Mouse (Mus musculus) kidney, adult 2 months (tissue): Measurements from ENCODE around the gene Slamf9.

Source experiments
- CTCF ChIP-seq: fragments of 200-500 bp; conservative IDR thresholded peaks from 2 replicates; pipeline ENCODE4 v1.5.1; 2011; ENCODE audit warnings: low read depth, mild to moderate bottlenecking, control low read depth, low read length, moderate library complexity, mixed read lengths; ENCODE audit not compliant: insufficient read depth, insufficient read length
- POLR2A ChIP-seq: fragments of 200-500 bp; IDR thresholded peaks from one replicate; pipeline ENCODE4 v1.6.1; 2011; ENCODE audit warnings: low read depth, low read length, control low read depth

DNA sequence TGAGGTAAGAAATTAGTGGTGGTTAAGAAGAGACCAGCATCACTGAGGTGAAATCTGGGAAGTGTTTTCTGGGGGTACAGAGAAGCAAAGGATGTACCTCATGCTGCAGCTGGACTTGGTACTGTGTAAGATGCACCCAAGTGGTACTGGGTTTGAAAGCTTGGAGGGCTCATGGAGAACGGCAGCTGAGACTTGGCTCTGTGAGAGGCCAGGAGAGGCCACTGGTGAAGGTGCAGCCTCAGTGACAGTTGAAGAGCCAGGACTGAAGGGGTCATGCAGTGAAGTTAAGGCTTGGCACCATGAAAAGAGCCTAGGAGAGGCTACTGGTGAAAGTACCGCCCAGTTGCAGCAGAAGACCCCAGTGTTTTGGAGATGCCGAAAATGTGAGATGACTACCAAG lies 47.3 kb upstream of the Slamf9 start:
- TF ChIP-seq POLR2A (no peak), CTCF (no peak)
